Mouse (Mus musculus) G1E-ER4 (cell line): ENCODE data around the gene Jun. TPM values are rescaled to one million over a fixed set of nuclear protein-coding genes. Genes with fewer than 3 reads are reported as not detected.

Source experiments
- GATA1 ChIP-seq: IDR thresholded peaks from one replicate; pipeline ENCODE4 v1.8.0; 2012; ENCODE audit warnings: low read length, inconsistent platforms
- polyA plus RNA-seq: library from polyadenylated mRNA; stranded (reverse); fragments of >175 nt; gene quantifications from 2 replicates; pipeline ENCODE4 v1.2.3, GENCODE M21; 2012

Jun gene
- 3.0 and 4.3 TPM in 2 replicates for polyA plus RNA-seq

GRCm38 (mm10) chr4:95052025-95052899 lies at the start of gene Jun:
TSS of gene Jun (minus strand) at chr4:95052222.
- no peak for TF ChIP-seq GATA1

- no peak for TF ChIP-seq GATA1
Observed at GRCm38 (mm10) chr4:95101684-95102083, 49.7 kb upstream of the Jun start.

GRCm38 (mm10) chr4:95100694-95101093 lies 48.7 kb upstream of the Jun start:
- no peak for TF ChIP-seq GATA1

GRCm38 (mm10) chr4:95099373-95099772 lies 47.4 kb upstream of the Jun start:
- TF ChIP-seq GATA1 = no peak

GRCm38 (mm10) chr4:95098722-95099097 lies 46.7 kb upstream of the Jun start:
- no peak for TF ChIP-seq GATA1

GRCm38 (mm10) chr4:95097942-95098721 lies 46.1 kb upstream of the Jun start:
- no peak for TF ChIP-seq GATA1

- TF ChIP-seq GATA1 = no peak
Observed at GRCm38 (mm10) chr4:95096731-95097130, 44.7 kb upstream of the Jun start.

- no peak for TF ChIP-seq GATA1
Observed at GRCm38 (mm10) chr4:95095911-95096310, 43.9 kb upstream of the Jun start.

- no peak for TF ChIP-seq GATA1
Observed at GRCm38 (mm10) chr4:95095355-95095754, 43.3 kb upstream of the Jun start.

- no peak for TF ChIP-seq GATA1
Observed at GRCm38 (mm10) chr4:95094700-95095113, 42.7 kb upstream of the Jun start.

GRCm38 (mm10) chr4:95093615-95094014 lies 41.6 kb upstream of the Jun start:
- no peak for TF ChIP-seq GATA1

- TF ChIP-seq GATA1 = no peak
Observed at GRCm38 (mm10) chr4:95092516-95092915, 40.5 kb upstream of the Jun start.

- no peak for TF ChIP-seq GATA1
Observed at GRCm38 (mm10) chr4:95091536-95091935, 39.5 kb upstream of the Jun start.

- no peak for TF ChIP-seq GATA1
Observed at GRCm38 (mm10) chr4:95089968-95090367, 37.9 kb upstream of the Jun start.

GRCm38 (mm10) chr4:95089053-95089452 lies 37.0 kb upstream of the Jun start:
- TF ChIP-seq GATA1 = no peak

- no peak for TF ChIP-seq GATA1
Observed at GRCm38 (mm10) chr4:95083957-95084356, 31.9 kb upstream of the Jun start.
